Mouse (Mus musculus) forelimb bud, embryonic 11.5 days (tissue): ENCODE data around the gene Dst.

ENCODE experiments used
- DNase-seq: peaks from one replicate; pipeline ENCODE4 v3.0.0-alpha.2; 2012; ENCODE audit warnings: low read depth, low spot score

Gene Dst

DNA sequence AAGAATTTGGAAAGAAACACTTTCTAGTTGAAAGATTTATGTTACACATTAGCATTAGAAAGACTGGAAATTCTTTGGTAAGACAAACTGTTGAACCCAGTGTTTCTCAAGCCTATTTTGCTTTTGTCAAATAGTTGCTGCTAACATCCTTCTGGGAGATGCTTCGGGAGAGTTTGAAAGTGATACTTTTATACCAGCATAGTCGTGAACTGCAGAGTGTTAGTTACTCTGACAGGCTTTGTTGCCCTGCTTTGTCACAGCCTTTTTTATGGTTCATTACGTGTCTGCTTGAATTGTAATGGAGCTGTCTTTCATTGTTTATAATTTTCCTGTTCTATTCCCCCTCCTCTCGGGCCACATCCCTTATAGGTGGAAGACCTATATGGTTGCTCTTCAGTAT lies 192.4 kb downstream of the Dst start:
- DNase-seq: no peak

DNA sequence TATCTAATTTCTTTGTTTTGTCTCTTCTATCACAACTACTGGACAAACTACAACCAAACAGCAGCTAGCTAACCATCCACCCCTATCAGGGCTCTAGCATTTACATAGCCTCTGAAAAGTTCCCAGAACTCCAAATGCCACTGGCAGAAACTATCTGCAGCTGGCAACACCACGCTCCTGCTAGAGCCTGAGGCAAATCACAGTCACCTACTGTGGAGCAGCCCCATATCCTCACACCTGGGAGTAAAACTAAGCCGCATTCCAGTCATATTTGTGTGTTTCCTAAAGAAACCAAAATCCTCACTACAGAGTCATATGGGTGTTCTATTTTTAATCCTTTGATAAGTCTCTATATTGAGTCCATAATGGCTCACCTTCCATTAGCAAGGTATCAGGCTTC lies 194.6 kb downstream of the Dst start:
- DNase-seq: no peak

- no peak for DNase-seq
These were observed 195.2 kb downstream of the Dst start for GRCm38 (mm10) chr1:34103176-34103575.

- no peak for DNase-seq
These were observed 195.7 kb downstream of the Dst start for GRCm38 (mm10) chr1:34103713-34104172.

- DNase-seq: no peak
These were observed 196.8 kb downstream of the Dst start for GRCm38 (mm10) chr1:34104846-34105245.

DNA sequence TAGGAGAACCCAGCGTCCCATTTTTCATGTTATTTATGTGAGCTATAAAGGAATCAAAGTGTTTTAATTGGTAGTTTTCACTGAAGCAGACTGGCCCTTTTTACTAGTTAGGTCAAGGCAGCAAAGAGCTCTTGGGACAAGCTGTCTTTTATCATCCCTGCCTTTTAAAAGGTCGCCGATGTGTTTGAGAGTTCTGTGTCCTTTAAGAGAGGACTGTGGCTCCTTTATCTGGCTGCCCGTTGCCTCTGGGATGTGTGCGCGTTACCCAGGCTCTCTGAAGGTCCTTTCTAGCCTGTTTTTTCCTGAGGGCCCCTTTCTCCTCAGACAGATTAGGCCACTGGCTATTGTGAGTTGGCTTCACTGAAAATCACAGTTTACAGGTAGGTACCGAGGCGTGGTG lies 198.6 kb downstream of the Dst start:
- DNase-seq: no peak

DNA sequence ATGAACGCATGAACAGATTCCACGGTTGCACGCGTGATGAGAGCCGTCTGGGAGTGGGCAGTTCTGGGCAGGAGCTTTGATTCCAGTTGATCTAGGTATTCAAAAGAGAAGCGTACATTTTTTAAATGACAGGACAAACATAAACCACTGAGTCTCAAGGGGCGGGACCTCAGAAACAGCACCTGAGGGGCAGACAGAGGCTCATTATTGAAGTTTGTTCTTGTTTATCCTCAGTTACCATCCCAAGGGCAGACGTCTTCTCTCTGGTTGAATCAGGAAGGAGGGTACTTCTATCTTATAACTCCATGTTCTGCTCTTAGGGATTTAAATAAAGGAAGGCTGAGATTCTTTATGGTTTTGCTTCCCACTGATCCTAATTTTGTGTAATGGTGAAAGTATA lies 199.1 kb downstream of the Dst start:
- DNase-seq: no peak

DNA sequence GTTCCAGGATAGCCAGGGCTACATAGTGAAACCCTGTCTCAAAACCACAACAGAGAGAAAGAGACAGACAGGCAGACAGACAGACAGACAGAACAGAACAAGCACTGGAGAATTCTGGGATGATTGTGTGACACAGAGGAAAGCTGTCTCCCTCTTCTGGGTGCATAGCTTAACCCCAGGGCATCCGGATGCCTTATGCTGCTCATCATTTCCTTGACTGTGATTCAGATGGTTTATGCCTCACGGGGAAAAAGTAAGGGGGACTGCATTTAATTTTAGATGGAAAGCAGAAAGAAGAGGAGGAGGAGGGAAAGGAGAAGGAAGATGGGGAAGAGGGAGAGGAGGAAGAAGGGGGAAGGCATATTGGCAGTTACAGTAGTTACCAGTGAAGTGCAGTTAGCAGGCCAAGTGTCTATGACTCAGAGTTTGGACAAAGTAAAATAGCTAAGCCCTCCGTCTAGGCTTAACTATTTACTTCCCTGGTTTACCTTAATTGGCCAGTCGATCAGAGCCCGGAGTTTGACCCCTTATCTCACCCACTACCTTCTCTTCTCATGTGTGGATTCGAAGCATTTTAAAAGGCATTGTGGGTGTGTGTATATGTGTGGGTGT lies 201.7 kb downstream of the Dst start:
- DNase-seq: no peak

DNA sequence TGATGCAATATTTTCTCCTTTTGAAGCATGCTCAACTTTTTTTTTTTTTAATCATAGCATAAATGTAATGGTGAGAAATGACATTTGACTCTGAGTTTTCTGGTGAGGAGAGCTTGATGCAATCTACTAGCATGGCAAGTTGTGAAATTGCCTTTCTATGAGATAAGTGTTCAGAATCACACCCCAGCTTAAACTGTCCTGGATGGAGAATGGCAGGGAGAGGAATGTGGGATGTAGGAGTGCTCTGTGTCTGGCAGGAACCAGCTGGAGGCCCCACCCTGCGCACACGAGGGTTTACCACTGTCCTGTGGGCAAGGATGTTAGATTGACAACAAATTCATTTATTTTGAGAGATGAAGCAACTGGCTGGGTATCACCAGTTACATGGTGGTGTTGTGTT lies 202.8 kb downstream of the Dst start:
- no peak for DNase-seq

DNA sequence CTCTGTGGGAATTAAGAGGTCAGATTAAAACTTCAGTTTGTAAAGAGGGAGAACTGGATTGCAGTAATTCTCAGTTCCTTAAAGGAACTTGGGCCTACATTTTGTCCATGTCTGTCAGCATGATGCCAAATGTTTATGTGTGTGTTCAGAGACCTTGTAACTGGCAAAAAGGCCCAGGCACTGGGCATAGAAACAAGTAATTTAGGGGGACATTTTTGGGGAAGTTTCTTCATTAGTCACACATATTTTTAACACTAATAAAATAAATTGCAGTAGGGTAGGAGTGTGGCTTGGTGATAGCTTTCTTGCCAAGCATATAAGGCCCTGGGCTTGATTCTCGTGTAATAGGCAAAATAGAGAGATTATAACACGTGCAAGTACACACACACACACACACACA lies 203.9 kb downstream of the Dst start:
- DNase-seq: no peak

- no peak for DNase-seq
These were observed 208.4 kb downstream of the Dst start for GRCm38 (mm10) chr1:34116444-34116843.

DNA sequence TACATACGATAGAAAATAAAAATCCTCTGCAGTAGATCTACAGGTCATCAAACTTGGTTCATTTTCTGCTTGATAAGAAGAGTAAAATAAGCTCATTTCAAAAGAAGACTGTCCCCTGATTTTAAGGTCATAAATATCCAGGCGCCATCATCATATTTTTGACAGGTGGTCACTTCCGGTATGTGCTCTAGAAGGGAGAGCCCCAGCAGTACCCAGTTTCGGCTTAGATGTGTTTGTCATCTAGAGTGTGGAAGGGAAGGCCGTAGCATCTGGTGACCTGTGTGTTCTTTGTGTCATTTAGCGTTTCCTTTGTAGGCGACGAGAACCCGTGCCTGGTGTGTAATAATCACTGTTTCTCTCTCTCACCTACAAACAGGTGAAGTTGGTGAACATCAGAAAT lies 209.0 kb downstream of the Dst start:
- DNase-seq: no peak

DNA sequence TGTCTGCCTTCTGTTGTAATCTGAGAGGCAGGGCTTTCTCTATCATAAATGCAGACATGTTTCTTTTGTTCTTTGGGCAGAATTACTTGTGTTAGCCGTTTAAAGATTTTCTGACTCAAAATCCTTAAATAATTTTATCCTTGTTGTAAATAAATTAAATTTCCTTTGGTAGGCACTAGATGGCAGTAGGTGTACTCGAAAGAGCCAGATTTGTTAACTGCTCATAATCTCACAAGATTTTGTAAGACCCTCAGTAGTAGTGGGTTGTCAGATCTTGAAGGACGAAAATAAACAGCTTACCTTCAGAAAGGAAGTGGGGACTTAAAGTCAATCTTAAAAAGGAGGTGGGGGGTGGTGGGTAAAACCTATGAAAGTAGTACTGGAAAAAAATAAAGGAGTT lies 209.7 kb downstream of the Dst start:
- DNase-seq: no peak

GRCm38 (mm10) chr1:34120066-34120465 lies 212.0 kb downstream of the Dst start:
- no peak for DNase-seq

- DNase-seq: no peak
These were observed 212.6 kb downstream of the Dst start for GRCm38 (mm10) chr1:34120602-34121001.

- no peak for DNase-seq
These were observed 213.4 kb downstream of the Dst start for GRCm38 (mm10) chr1:34121157-34122015.

DNA sequence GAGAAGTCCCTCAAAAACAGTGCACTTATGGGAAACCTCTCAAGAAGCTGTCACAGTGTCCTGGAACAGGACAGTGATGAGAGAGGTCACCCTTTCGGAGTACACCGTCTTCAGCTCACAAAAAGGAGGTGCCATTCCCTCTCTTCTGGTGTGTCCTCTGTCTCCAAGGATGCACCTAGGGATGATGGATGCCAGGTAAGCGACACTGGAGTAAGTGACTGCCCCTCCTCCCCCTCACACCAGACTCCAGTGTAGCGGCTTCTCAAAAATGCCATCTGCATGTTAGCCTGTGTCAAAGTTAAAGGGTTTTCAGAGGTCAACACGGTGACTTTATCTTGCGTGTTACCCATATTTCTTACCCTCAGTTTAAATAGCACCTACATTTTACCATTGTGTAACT lies 214.2 kb downstream of the Dst start:
- DNase-seq: no peak

- no peak for DNase-seq
These were observed 214.9 kb downstream of the Dst start for GRCm38 (mm10) chr1:34122905-34123304.

DNA sequence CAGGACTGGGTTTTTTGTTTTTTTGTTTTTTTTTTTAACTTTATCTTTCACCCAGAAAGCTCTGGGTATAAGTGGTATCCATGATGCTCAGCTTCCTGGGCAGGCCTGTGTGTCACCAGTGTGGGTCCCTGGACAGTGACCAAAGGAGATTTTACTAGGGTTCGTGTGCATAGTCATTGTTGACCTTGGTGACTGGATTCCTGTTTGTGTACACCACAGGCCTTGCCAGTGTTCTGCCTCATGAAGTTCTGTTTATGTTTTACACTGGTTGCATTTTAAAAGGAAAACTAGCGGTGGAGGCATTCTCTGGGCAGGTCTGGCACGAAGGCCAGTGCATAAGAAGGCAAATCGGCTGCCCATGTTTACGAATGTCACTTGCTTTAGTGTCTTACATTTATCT lies 215.3 kb downstream of the Dst start:
- no peak for DNase-seq

GRCm38 (mm10) chr1:34124376-34124775 lies 216.4 kb downstream of the Dst start:
- DNase-seq: no peak

DNA sequence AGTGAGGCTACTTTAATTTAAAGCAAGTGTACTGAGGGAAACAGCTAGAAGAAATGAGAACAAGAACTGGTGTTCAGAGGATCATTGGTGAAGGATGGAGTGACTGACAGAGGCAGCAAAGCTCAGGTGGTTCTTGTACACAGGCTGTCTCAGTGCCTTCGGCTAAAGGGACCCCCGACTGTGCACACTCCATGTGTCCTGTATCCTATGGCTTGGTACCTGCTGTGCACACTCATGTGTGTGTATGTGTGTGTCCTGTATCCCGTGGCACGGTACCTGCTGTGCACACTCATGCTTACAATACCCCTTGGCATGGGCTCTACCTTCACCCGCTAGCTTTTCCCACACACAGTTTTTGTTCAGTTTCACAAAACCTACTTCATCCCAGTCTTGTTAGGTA lies 217.1 kb downstream of the Dst start:
- no peak for DNase-seq

DNA sequence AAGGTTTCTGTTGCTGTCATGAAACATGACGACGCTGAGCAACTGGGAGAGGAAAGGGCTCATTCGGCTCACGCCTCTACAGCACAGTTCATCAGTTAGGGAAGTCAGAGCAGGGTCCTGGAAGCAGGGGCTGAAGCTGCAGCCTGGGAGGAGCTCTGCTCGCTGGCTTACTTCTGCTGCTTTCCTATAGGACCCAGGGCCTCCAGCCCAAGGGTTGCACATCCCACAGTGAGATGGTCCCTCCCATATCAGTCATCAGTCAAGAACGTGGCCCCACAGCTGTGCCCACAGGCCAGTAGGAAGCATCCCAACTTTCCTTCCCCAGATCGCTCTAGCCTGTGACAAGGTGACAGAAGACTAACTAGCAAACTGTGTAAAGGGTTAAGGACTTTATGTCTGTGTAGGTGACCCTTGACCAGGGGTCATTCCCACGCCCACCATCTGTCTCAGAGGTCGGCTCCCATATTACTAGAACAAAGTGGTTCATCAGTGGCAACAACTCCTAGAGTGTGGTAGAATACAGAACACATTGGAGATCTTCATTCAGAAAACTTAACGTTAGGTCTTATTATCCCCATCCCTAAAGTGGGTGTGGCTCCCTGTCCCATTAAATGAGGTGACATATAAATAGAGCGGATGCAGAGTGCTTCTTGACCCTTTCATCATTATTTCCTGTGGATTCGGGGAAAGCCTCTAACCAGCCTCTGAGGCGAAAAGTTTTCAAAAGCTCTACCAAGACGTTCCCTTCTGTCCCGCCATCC lies 219.9 kb downstream of the Dst start:
- DNase-seq: no peak

- DNase-seq: no peak
These were observed 220.8 kb downstream of the Dst start for GRCm38 (mm10) chr1:34128796-34129195.
